Comparison of ENCODE assay signal across 1 mouse cellular context in the genomic region with DNA sequence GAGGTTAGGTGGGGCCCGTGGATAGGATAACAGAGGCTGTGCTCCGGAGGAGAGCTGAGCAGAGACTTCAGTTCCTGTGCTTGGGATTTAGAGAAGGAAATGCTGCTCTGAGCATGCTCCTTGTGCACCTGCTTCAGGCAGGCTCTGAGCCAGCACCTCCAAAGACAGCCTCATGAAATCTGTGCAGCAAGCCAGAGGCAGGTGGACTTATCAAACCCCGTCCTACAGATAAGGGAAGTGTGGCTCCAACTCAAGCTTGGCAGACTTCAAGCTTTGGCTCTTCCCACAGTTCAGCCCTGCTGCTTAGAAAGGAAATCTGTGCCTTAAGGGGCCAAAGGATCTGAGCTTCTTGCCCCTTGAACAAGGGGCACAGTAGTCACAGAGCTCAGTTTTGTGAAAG.
TF ChIP-seq lines count a peak whose summit lies in the region.

No protein-coding gene starts in this region.

TF ChIP-seq in MEL, 35 proteins besides CTCF, POLR2A, EP300 and RAD21 (continued from another document):
- TF ChIP-seq MYB (IDR thresholded peaks at IDR 0.05; ENCODE audit: low read depth, low read length) (no peak), MAX (IDR thresholded peaks at IDR 0.05; ENCODE audit: low read length) (no peak), MAZ (IDR thresholded peaks at IDR 0.05; ENCODE audit: low read depth, low read length) (no peak), MYC (IDR thresholded peaks at IDR 0.05; ENCODE audit: low read depth, low read length) (no peak), MEF2A (IDR thresholded peaks at IDR 0.05; ENCODE audit: extremely low read depth, insufficient replicate concordance, low read depth, low read length, poor library complexity, severe bottlenecking) (no peak), NRF1 (IDR thresholded peaks at IDR 0.05; ENCODE audit: insufficient read depth, low read depth, low read length, poor library complexity, severe bottlenecking) (peak; percentile 41; the same call in 1 of the 2 replicates), GATA1 (IDR thresholded peaks at IDR 0.05; ENCODE audit: low read depth, low read length) (peak; percentile 71; the same call in 1 of the 2 replicates), TAL1 (IDR thresholded peaks at IDR 0.05; ENCODE audit: low read length) (no peak), POLR2AphosphoS2 (IDR thresholded peaks at IDR 0.05; ENCODE audit: low read length) (no peak), ZNF384 (IDR thresholded peaks at IDR 0.05; ENCODE audit: low read depth, low read length) (no peak), NELFE (IDR thresholded peaks at IDR 0.05; ENCODE audit: low read depth, low read length) (no peak), POLR2AphosphoS5 (IDR thresholded peaks at IDR 0.05; ENCODE audit: borderline replicate concordance, low read depth, low read length) (no peak), MAFK (IDR thresholded peaks at IDR 0.05; ENCODE audit: borderline replicate concordance, low read depth, low read length) (no peak), CHD1 (IDR thresholded peaks at IDR 0.05; ENCODE audit: low read depth, low read length) (no peak)
